Mouse (Mus musculus) ES-Bruce4 (cell line): ENCODE measurements around the gene Ankfy1.

Source experiments
- CTCF ChIP-seq: IDR thresholded peaks from one replicate; pipeline ENCODE4 v1.8.1; 2011; ENCODE audit warnings: low read depth, low read length
- EP300 ChIP-seq: IDR thresholded peaks from 2 replicates; pipeline ENCODE4 v1.6.1; 2011; ENCODE audit warnings: low read depth, low read length; ENCODE audit not compliant: insufficient read depth
- POLR2A ChIP-seq: IDR thresholded peaks from one replicate; pipeline ENCODE4 v1.8.1; 2011; ENCODE audit warnings: low read length; ENCODE audit not compliant: insufficient read depth

DNA sequence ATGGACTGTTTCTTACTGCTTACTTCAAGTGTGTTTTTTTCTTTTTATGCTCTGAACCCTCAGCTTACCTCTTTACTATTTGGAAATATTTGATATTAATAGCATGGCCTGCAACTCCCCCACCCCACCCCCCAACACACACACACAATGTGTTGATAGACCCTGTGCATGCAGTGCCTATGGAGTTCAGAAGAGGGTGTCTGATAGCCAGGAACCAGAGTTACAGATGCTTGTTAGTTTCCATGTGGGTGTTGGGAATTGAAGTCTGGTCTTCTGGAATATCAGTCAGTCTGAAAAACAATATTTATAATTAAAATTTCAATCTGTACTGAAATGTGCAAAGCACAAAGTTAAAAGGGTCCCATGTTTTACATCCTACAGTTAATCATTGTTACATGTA is 19.2 kb upstream of the Ankfy1 start:
- no peak for TF ChIP-seq CTCF
- no peak for TF ChIP-seq POLR2A
- no peak for TF ChIP-seq EP300
